Mouse (Mus musculus) layer of hippocampus, postnatal 10 days (tissue): ENCODE measurements at regions not wholly inside any gene's neighbourhood (a gene's known extent, or its start where the extent isn't known, plus 50 kb on each side); places are given as distances from the start of the nearest gene placed in this dataset.

ENCODE experiments used
- DNase-seq, 2 experiments: peaks; one replicate each; pipeline ENCODE4 v3.0.0; 2021; ENCODE audit warnings: low spot score in 2 of 2

DNA sequence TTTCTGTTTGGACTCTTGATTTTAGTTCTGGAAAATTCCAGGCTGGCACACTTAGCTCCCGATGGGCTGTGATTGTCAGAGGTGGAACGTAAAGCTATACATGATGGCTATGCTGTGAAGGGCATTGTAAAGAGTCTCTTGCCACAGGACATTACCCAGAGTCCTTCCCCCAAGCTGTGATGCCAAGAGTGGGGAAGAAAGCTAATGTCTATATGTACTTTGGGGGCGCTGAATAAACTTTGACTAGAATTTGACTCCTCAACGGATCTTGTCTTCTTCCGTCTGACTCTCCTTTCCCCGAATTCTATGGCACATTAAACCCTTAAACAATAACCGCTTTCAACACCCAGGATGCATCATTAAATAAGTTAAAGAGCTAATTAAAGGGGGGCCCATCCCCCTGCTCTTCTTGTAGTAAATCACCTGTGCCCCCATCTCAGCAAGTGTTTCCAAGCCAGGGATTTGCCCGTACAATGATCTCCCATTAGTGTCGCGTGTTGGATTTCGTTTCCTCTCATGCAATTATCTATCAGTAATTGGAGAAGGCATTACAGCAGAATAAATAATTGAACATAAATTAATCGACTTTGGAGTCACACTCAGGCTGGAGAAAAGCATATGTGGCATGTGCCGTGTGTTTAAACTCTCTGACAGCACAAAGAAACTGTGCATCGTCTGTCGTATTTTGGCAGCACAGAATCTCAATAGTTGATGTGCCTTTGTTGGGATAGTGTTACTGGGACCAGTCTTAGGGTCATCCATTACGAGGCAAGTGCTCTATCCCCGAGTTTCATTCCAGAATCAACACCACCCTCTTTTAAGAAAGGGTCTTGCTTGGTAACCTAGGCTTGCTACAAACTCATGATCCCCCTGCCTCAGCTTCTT, 343.9 kb downstream of the Nucb2 start:
- DNase-seq: no peak

DNA sequence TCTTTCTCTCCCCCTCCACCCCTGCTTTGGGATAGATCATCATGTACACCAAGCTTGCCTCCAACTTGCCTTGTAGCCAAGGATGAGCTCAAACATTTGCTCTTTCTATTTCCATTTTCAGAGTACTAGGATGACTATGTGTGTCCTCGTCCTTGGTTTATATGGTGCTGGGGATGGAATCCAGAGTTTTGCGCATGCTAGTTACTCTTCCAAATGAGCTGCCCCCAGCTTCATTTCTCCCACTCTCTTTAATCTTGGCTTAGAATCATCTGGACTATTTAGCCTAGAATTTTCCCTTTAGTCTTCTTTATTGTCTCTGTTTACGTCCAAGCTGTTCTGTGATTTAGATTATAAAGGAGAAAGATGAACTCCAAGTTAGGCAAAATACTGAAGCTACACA, 349.2 kb downstream of the Nucb2 start:
- DNase-seq: no peak

DNA sequence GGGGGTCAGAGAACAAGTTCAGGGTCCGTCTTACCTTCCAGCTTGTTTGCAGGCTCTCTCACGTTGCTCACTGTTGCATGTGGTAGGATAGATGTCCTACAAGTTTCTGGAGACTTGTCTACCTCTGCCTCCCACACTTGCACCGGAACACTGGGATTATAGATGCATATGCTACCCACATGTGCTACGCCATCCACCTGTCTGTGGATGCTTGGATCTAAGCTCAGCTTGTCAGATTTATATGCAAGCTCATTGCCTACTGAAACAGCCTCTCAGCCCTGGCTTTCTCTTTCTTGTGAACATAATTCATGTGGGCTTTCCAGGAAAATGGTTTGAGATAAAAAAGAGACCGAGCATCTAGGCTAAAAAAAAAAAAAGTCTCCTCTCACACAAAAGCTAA, 353.0 kb downstream of the Nucb2 start:
- no peak for DNase-seq

DNA sequence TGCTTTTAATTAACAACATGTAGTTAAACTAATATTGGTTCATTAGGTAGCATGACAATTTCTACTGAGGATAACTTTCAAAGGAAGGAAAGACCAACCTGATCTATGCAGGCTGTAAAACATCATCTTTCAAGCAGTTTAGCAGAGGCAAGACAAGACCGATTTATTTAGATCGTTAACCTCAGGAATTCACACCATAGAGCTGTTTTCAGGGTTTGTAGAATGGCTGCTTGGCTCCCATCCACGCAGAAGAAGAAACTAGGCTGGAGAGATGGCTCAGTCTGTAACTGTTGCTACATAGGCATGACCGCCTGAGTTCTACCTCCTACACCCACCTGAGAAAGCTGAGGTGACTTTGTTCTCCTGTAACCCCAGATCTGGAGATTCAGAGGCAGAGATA, 353.6 kb downstream of the Nucb2 start:
- DNase-seq: no peak

GRCm38 (mm10) chr7:116882268-116882964, 378.2 kb downstream of the Nucb2 start:
- DNase-seq: no peak

DNA sequence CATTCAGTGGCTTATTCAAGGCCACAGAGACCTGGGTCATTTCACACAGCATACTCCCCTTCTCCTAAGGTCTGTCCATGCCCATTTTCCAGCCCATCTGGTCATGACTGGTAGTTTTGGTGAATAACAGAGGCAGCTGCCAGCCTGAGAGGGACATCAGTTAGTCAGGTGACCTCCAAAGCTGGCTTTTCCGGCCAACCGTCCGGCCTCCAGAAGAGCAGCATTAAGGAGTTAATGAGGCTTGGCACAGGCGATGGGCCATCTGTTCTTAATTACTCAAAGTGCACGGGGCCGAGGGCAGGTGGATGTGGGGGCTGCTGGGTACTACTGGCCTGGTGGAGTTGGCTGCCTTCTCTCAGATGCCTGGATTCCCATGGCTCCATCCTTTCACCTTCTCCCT, 389.7 kb downstream of the Nucb2 start:
- DNase-seq: no peak

- DNase-seq: no peak
These were observed 411.6 kb downstream of the Nucb2 start for GRCm38 (mm10) chr7:116915797-116916196.

GRCm38 (mm10) chr7:116917921-116918670, 413.9 kb downstream of the Nucb2 start:
- DNase-seq: no peak

GRCm38 (mm10) chr7:116946448-116946847, 434.3 kb upstream of the Xylt1 start:
- no peak for DNase-seq

- no peak for DNase-seq
These were observed 421.4 kb upstream of the Xylt1 start for GRCm38 (mm10) chr7:116959196-116959895.

DNA sequence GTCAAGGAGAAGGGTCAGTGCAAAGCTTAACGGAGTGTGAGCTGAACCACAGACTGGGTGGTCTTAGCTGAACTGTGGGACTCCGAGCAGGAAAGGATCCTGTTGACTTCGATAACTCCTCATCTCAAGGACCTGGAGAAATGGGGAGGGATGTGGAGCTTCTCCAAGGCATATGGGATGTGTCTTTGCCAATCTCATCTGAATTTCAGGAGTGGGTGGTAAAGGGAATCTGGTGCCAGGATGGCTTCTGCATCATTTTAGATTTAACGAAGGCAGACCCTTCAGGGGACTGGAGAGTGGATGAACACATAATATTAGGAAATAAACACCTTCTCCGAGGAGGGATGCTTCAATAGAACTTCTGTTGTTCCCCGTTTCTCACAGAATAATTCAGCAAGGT, 416.9 kb upstream of the Xylt1 start:
- DNase-seq: peak in 1 of 2 experiments; percentile 17

GRCm38 (mm10) chr7:116991351-116991750, 389.4 kb upstream of the Xylt1 start:
- no peak for DNase-seq

GRCm38 (mm10) chr7:116992166-116992565, 388.6 kb upstream of the Xylt1 start:
- no peak for DNase-seq

DNA sequence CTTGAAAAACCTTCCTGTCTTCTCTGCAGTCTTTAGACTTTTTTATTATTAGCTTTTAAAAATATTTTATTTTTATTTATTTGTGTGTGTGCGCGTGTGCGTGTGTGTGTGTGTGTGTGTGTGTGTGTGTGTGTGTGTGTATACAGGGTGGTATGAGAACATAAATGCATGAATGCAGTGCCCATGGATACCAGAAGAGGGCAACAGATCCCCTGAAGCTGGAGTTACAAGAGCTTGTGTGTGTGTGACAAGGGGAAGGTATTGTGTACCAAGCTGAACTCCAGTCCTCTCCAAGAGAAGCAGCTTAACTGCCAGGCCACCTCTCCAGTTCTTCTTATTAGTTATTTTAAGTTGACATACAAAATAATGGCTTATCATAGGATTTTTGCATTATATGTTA, 385.0 kb upstream of the Xylt1 start:
- peak in 1 of 2 experiments; percentile 14 for DNase-seq

GRCm38 (mm10) chr7:117003167-117003566, 377.6 kb upstream of the Xylt1 start:
- DNase-seq: no peak

GRCm38 (mm10) chr7:117018349-117018748, 362.4 kb upstream of the Xylt1 start:
- peak; percentile 18 to 41 for DNase-seq

- no peak for DNase-seq
These were observed 359.1 kb upstream of the Xylt1 start for GRCm38 (mm10) chr7:117021716-117022115.

DNA sequence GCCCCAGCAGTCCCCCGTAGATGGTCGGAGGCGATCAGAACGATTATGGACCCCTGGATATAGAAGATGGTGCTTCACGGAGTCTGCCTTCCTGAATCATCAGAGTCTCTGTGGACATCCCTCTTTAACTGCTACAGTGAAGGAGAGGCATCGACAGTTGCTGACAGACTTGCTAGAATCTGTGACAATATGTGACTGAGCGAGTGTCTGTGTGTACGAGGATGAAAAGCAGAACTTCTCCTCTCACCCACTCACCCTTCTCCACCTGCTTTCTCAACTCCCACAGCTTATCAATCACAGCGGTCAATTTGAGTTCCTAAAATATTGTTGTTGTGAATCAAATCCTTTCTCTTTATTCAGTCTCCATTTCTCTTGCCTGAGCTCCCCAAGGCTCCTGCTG, 335.9 kb upstream of the Xylt1 start:
- no peak for DNase-seq

- DNase-seq: no peak
These were observed 331.5 kb upstream of the Xylt1 start for GRCm38 (mm10) chr7:117049249-117049648.

- DNase-seq: no peak
These were observed 315.0 kb upstream of the Xylt1 start for GRCm38 (mm10) chr7:117065771-117066170.

- no peak for DNase-seq
These were observed 289.7 kb upstream of the Xylt1 start for GRCm38 (mm10) chr7:117090911-117091550.
